ENCODE assay signal across 17 mouse cellular contexts in genomic region chr15:84196486-84197165, GRCm38 (mm10). TPM values are rescaled to one million over a fixed set of nuclear protein-coding genes. Genes with fewer than 3 reads are reported as not detected.
"Had no signal": no experiment of that assay in that cellular context is flagged by ENCODE, and none has a peak within 500 bp of the region (broad histone marks: within the 10 kb centered on the region; RNA-seq: fewer than 3 reads in every experiment).

No protein-coding gene starts in this region.

- H3K4me3 ChIP-seq: limb, embryonic 13.5 days; liver, embryonic 13.5 days; midbrain, embryonic 10.5 days; midbrain, embryonic 15.5 days; neural tube, embryonic 12.5 days; stomach, embryonic 15.5 days had no signal

- H3K27ac ChIP-seq: limb, embryonic 13.5 days; liver, embryonic 13.5 days; midbrain, embryonic 10.5 days; midbrain, embryonic 15.5 days; neural tube, embryonic 12.5 days; stomach, embryonic 15.5 days had no signal

- H3K9ac ChIP-seq: limb, embryonic 13.5 days; liver, embryonic 13.5 days; midbrain, embryonic 15.5 days; neural tube, embryonic 12.5 days; stomach, embryonic 15.5 days had no signal

- DNase-seq: kidney, adult 8-10 months; left cerebral cortex, postnatal 4 days; liver, embryonic 13.5 days; lung, postnatal 4 days; right cerebral cortex, postnatal 14 days; thymus, adult 2 months; thymus, postnatal 25 days had no signal

- ATAC-seq: intestine, embryonic 16.5 days; midbrain, embryonic 15.5 days had no signal

- H3K4me2 ChIP-seq: limb, embryonic 13.5 days; liver, embryonic 13.5 days; midbrain, embryonic 15.5 days; neural tube, embryonic 12.5 days; stomach, embryonic 15.5 days had no signal

- H3K9me3 ChIP-seq: limb, embryonic 13.5 days; liver, embryonic 13.5 days; midbrain, embryonic 10.5 days; midbrain, embryonic 15.5 days; neural tube, embryonic 12.5 days; stomach, embryonic 15.5 days had no signal

- H3K27me3 ChIP-seq: limb, embryonic 13.5 days; liver, embryonic 13.5 days; midbrain, embryonic 15.5 days; neural tube, embryonic 12.5 days; stomach, embryonic 15.5 days had no signal

RNA-seq across cellular contexts. Expression of gene Pnpla3, which starts 29.0 kb away (rescaled TPM):
- total RNA-seq: megakaryocyte, adult 5-6 weeks; monocyte, adult 5-6 weeks; neutrophil, adult 5-6 weeks had no signal
- polyA plus RNA-seq: lung, embryonic 16.5 days had no signal
